Mouse (Mus musculus) hindbrain, embryonic 12.5 days (tissue): ENCODE results near the gene Krtap13. TPM values are rescaled to one million over a fixed set of nuclear protein-coding genes. Genes with fewer than 3 reads are reported as not detected.
"Not testable (repeated sequence)": the region's sequence is repeated elsewhere in the genome, so short reads cannot be mapped to it uniquely, and the experiment has no call there.

Experiments used
- ATAC-seq: fragments of 200-750 bp; cut with Nextera tagmentation; 2 replicates; pipeline ENCODE4 v1.8.0; 2017; ENCODE audit warnings: moderate TSS enrichment; ENCODE audit not compliant: low FRiP score
- H3K27ac ChIP-seq: fragments of 300-500 bp; sonication (generic); 2 replicates; pipeline ENCODE4 v1.5.1; 2016; ENCODE audit warnings: mild to moderate bottlenecking
- H3K27me3 ChIP-seq: fragments of 300-500 bp; sonication (generic); 2 replicates; pipeline ENCODE4 v1.6.1; 2016; ENCODE audit warnings: mild to moderate bottlenecking
- H3K36me3 ChIP-seq: fragments of 300-500 bp; sonication (generic); 2 replicates; pipeline ENCODE4 v1.6.1; 2016; ENCODE audit warnings: mild to moderate bottlenecking
- H3K4me1 ChIP-seq: fragments of 300-500 bp; sonication (generic); 2 replicates; pipeline ENCODE4 v1.6.1; 2016
- H3K4me2 ChIP-seq: fragments of 300-500 bp; sonication (generic); replicated peaks from 2 replicates; pipeline ENCODE4 v1.6.1; 2016; ENCODE audit warnings: mild to moderate bottlenecking
- H3K4me3 ChIP-seq: fragments of 300-500 bp; sonication (generic); 2 replicates; pipeline ENCODE4 v1.5.1; 2016; ENCODE audit warnings: mild to moderate bottlenecking
- H3K9ac ChIP-seq: fragments of 300-500 bp; sonication (generic); 2 replicates; pipeline ENCODE4 v1.6.1; 2016; ENCODE audit warnings: mild to moderate bottlenecking, moderate library complexity
- H3K9me3 ChIP-seq: fragments of 300-500 bp; sonication (generic); replicated peaks from 2 replicates; pipeline ENCODE4 v1.6.1; 2016; ENCODE audit warnings: mild to moderate bottlenecking
- WGBS: fragments of 180-500 bp; shearing (Covaris S2); methylation state at CpG from one replicate; pipeline ENCODE4 v1.1.7; 2016; 5-methylcytosine and 5-hydroxymethylcytosine counted together
- polyA plus RNA-seq: library from polyadenylated mRNA; unstranded; fragments of >200 nt; fragmentation: Nextera tagmentation; extraction: Ambion mirVana; gene quantifications from 2 replicates; pipeline ENCODE4 v1.2.1, GENCODE M21; 2016

Krtap13 gene
- not detected in 2 replicates for polyA plus RNA-seq

GRCm38 (mm10) chr16:88751535-88751934 lies at the start of gene Krtap13:
Gene Krtap13, minus strand, starts transcription at chr16:88751635.
- not testable (repeated sequence) for ATAC-seq, H3K27ac ChIP-seq, H3K4me1 ChIP-seq, H3K9ac ChIP-seq, H3K27me3 ChIP-seq, H3K36me3 ChIP-seq, H3K4me2 ChIP-seq, H3K4me3 ChIP-seq, H3K9me3 ChIP-seq
- WGBS, result 88% methylated on average over 3 of the region's 3 CpGs

- Histone ChIP-seq H3K9ac (no peak overlapping the region), H3K4me3 (no peak overlapping the region), H3K27ac (no peak overlapping the region), H3K4me2 (no peak overlapping the region), H3K36me3 (no peaks in the 10 kb centered on the region), H3K27me3 (no peaks in the 10 kb centered on the region), H3K4me1 (no peaks in the 10 kb centered on the region), H3K9me3 (no peaks in the 10 kb centered on the region)
- ATAC-seq, result no peak
- WGBS, result 80% methylated on average over 2 of the region's 2 CpGs
These were observed 35.4 kb upstream of the Krtap13 start for GRCm38 (mm10) chr16:88786786-88787185.

- ATAC-seq, result no peak
- WGBS, result 91% methylated on average over 6 of the region's 6 CpGs
- H3K9me3 ChIP-seq, result no peaks in the 10 kb centered on the region
These were observed 26.2 kb upstream of the Krtap13 start, which contains the start of gene Gm5965 for GRCm38 (mm10) chr16:88777596-88777995. Gene Gm5965, plus strand, starts transcription at chr16:88777896.

GRCm38 (mm10) chr16:88774106-88774505 lies 22.7 kb upstream of the Krtap13 start, which contains the start of gene 2310057N15Rik:
Gene 2310057N15Rik, minus strand, starts transcription at chr16:88774206.
- Histone ChIP-seq H3K4me2 (no peak within 1 kb of the TSS), H3K27ac (no peak within 1 kb of the TSS), H3K9ac (no peak within 1 kb of the TSS), H3K4me3 (no peak within 1 kb of the TSS), H3K9me3 (no peaks in the 10 kb centered on the region), H3K4me1 (no peaks in the 10 kb centered on the region), H3K36me3 (no peaks in the 10 kb centered on the region), H3K27me3 (no peaks in the 10 kb centered on the region)
- 84% methylated on average over 2 of the region's 2 CpGs for WGBS
- no peak for ATAC-seq

More at GRCm38 (mm10) chr16:88777596-88777995, 26.2 kb upstream of the Krtap13 start, which contains the start of gene Gm5965:
- Histone ChIP-seq H3K27me3 (no peaks in the 10 kb centered on the region), H3K4me2 (no peak within 1 kb of the TSS), H3K36me3 (no peaks in the 10 kb centered on the region), H3K9ac (no peak within 1 kb of the TSS), H3K27ac (no peak within 1 kb of the TSS), H3K4me3 (no peak within 1 kb of the TSS), H3K4me1 (no peaks in the 10 kb centered on the region)

GRCm38 (mm10) chr16:88758547-88758946 lies 7.1 kb upstream of the Krtap13 start, which contains the start of gene 2310034C09Rik:
Gene 2310034C09Rik, plus strand, starts transcription at chr16:88758847.
- not testable (repeated sequence) for H3K27me3 ChIP-seq, H3K36me3 ChIP-seq, H3K9ac ChIP-seq, H3K27ac ChIP-seq, H3K4me1 ChIP-seq, H3K4me3 ChIP-seq, H3K4me2 ChIP-seq, ATAC-seq, H3K9me3 ChIP-seq
- whole genome bisulfite sequencing, result 92% methylated on average over 3 of the region's 3 CpGs

- no peak for ATAC-seq
- Histone ChIP-seq H3K27ac (no peak overlapping the region), H3K9me3 (no peaks in the 10 kb centered on the region), H3K27me3 (no peaks in the 10 kb centered on the region), H3K36me3 (no peaks in the 10 kb centered on the region), H3K4me2 (no peak overlapping the region), H3K4me1 (no peaks in the 10 kb centered on the region), H3K9ac (no peak overlapping the region), H3K4me3 (no peak overlapping the region)
- 84% methylated on average over 4 of the region's 4 CpGs for WGBS
These were observed 3.5 kb downstream of the Krtap13 start for GRCm38 (mm10) chr16:88747943-88748342.

GRCm38 (mm10) chr16:88744750-88745340 lies 6.6 kb downstream of the Krtap13 start:
- Histone ChIP-seq H3K4me3 (no peak overlapping the region), H3K4me1 (no peaks in the 10 kb centered on the region), H3K27me3 (no peaks in the 10 kb centered on the region), H3K9me3 (no peaks in the 10 kb centered on the region), H3K4me2 (no peak overlapping the region), H3K27ac (no peak overlapping the region), H3K9ac (no peak overlapping the region), H3K36me3 (no peaks in the 10 kb centered on the region)
- no peak for ATAC-seq
- 88% methylated on average over 4 of the region's 4 CpGs for WGBS

- H3K27ac ChIP-seq, result no peak overlapping the region
- no peaks in the 10 kb centered on the region for H3K4me1 ChIP-seq
- no peaks in the 10 kb centered on the region for H3K36me3 ChIP-seq
- H3K4me3 ChIP-seq, result no peak overlapping the region
- no peak overlapping the region for H3K9ac ChIP-seq
- H3K9me3 ChIP-seq, result no peaks in the 10 kb centered on the region
- ATAC-seq, result no peak
- H3K4me2 ChIP-seq, result no peak overlapping the region
- no peaks in the 10 kb centered on the region for H3K27me3 ChIP-seq
- WGBS, result 61% methylated on average over 2 of the region's 2 CpGs
These were observed 16.0 kb downstream of the Krtap13 start for GRCm38 (mm10) chr16:88735391-88735790.

- no peak for ATAC-seq
- 79% methylated on average over 4 of the region's 4 CpGs for WGBS
- Histone ChIP-seq H3K9me3 (no peaks in the 10 kb centered on the region), H3K27me3 (no peaks in the 10 kb centered on the region), H3K9ac (no peak within 1 kb of the TSS), H3K36me3 (no peaks in the 10 kb centered on the region), H3K4me1 (no peaks in the 10 kb centered on the region), H3K27ac (no peak within 1 kb of the TSS), H3K4me2 (no peak within 1 kb of the TSS), H3K4me3 (no peak within 1 kb of the TSS)
These were observed 22.6 kb downstream of the Krtap13 start, which contains the start of gene Krtap13-1 for GRCm38 (mm10) chr16:88728812-88729275. Gene Krtap13-1, plus strand, starts transcription at chr16:88728862.

GRCm38 (mm10) chr16:88720031-88720430 lies 31.4 kb downstream of the Krtap13 start:
- H3K27me3 ChIP-seq, result no peaks in the 10 kb centered on the region
- H3K27ac ChIP-seq, result no peak overlapping the region
- H3K9me3 ChIP-seq, result no peaks in the 10 kb centered on the region
- no peak overlapping the region for H3K9ac ChIP-seq
- no peaks in the 10 kb centered on the region for H3K4me1 ChIP-seq
- H3K36me3 ChIP-seq, result no peaks in the 10 kb centered on the region
- ATAC-seq, result no peak
- H3K4me2 ChIP-seq, result no peak overlapping the region
- 12% methylated on average over 1 of the region's 1 CpGs for WGBS
- no peak overlapping the region for H3K4me3 ChIP-seq

- H3K4me3 ChIP-seq, result no peak overlapping the region
- no peak overlapping the region for H3K4me2 ChIP-seq
- H3K9me3 ChIP-seq, result no peaks in the 10 kb centered on the region
- no peak for ATAC-seq
- H3K27ac ChIP-seq, result no peak overlapping the region
- no peaks in the 10 kb centered on the region for H3K36me3 ChIP-seq
- no peak overlapping the region for H3K9ac ChIP-seq
- H3K27me3 ChIP-seq, result no peaks in the 10 kb centered on the region
- no peaks in the 10 kb centered on the region for H3K4me1 ChIP-seq
These were observed 34.9 kb downstream of the Krtap13 start for GRCm38 (mm10) chr16:88716549-88716948.

- H3K36me3 ChIP-seq, result no peaks in the 10 kb centered on the region
- no peak overlapping the region for H3K4me3 ChIP-seq
- H3K27me3 ChIP-seq, result no peaks in the 10 kb centered on the region
- 82% methylated on average over 6 of the region's 6 CpGs for WGBS
- no peaks in the 10 kb centered on the region for H3K9me3 ChIP-seq
- H3K4me1 ChIP-seq, result no peaks in the 10 kb centered on the region
- no peak overlapping the region for H3K4me2 ChIP-seq
- H3K9ac ChIP-seq, result no peak overlapping the region
- H3K27ac ChIP-seq, result no peak overlapping the region
- ATAC-seq, result no peak
These were observed 40.2 kb downstream of the Krtap13 start for GRCm38 (mm10) chr16:88711245-88711644.

GRCm38 (mm10) chr16:88710757-88711156 lies 40.7 kb downstream of the Krtap13 start:
- WGBS, result 67% methylated on average over 4 of the region's 4 CpGs
- Histone ChIP-seq H3K4me1 (no peaks in the 10 kb centered on the region), H3K4me3 (no peak overlapping the region), H3K27ac (no peak overlapping the region), H3K36me3 (no peaks in the 10 kb centered on the region), H3K27me3 (no peaks in the 10 kb centered on the region), H3K4me2 (no peak overlapping the region), H3K9ac (no peak overlapping the region), H3K9me3 (no peaks in the 10 kb centered on the region)
- no peak for ATAC-seq
